Mouse (Mus musculus) erythroblast, embryonic 14.5 days (primary cell): ENCODE data around the gene Otub1.

Experiments used
- GATA1 ChIP-seq: IDR thresholded peaks from 2 replicates; pipeline ENCODE4 v1.6.1; 2012; ENCODE audit warnings: low read length, inconsistent platforms, mixed read lengths
- TAL1 ChIP-seq: IDR thresholded peaks from 3 replicates; pipeline ENCODE4 v1.6.1; 2012; ENCODE audit warnings: low read length, inconsistent platforms, mixed read lengths

- TF ChIP-seq GATA1 (no peak), TAL1 (no peak)
Measured at GRCm38 (mm10) chr19:7234537-7235221, 28.6 kb upstream of the Otub1 start.
